Mouse (Mus musculus): ENCODE data around the gene Iqsec2.

GRCm38 (mm10) chrX:152166161-152166560 is 22.1 kb downstream of the Iqsec2 start:
- TF ChIP-seq CTCF (conservative IDR thresholded peaks at IDR 0.05; ENCODE audit: low read length) (no peak), NANOG (IDR thresholded peaks at IDR 0.05; ENCODE audit: borderline replicate concordance, low read length) (no peak)
